Comparison of ENCODE assay signal across 10 mouse cellular contexts in genomic region chr7:132795141-132795540, GRCm38 (mm10).
"Had no signal": no experiment of that assay in that cellular context is flagged by ENCODE, and none has a peak within 500 bp of the region (broad histone marks: within the 10 kb centered on the region; RNA-seq: fewer than 3 reads in every experiment).

No protein-coding gene starts in this region.

- H3K9me3 ChIP-seq: limb, embryonic 10.5 days; liver, embryonic 15.5 days had no signal

- H3K27ac ChIP-seq: limb, embryonic 10.5 days; liver, embryonic 15.5 days had no signal

- H3K27me3 ChIP-seq: liver, embryonic 15.5 days had no signal

- DNase-seq: kidney, adult 8-10 months; layer of hippocampus, adult 9-11 months; lung, adult 2 months; lung, postnatal 36 days; midbrain, embryonic 14.5 days; right cerebral cortex, postnatal 4 days; thymus, postnatal 36 days had no signal

- H3K36me3 ChIP-seq: liver, embryonic 15.5 days had no signal

- H3K4me3 ChIP-seq: limb, embryonic 10.5 days; liver, embryonic 15.5 days; myocyte had no signal
